Mouse (Mus musculus): ENCODE measurements at regions not wholly inside any gene's neighbourhood (a gene's known extent, or its start where the extent isn't known, plus 50 kb on each side); places are given as distances from the start of the nearest gene placed in this dataset.

DNA sequence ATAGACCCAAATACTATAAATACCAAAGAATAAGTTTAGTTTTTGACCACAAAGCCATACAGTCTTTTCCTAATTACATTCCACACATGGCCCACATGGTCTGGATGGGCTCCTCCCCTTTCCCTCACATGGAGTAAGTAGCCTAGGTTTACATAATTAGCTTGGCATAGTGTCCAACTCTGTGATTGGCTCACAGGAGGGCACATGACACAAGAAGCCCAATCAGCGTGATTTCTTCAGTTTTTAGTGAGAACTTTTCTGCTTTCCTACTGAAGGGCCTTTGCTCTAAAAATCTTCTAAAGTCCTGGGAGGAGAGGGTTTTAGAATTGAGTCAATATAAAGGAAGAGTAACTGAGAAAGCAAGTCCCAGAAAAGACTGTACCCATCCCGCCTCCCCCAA lies 68.4 kb upstream of the Lpp start:
- no peak for TF ChIP-seq CTCF (IDR thresholded peaks at IDR 0.05; ENCODE audit: low read depth)
- TF ChIP-seq EP300 (IDR thresholded peaks at IDR 0.05; ENCODE audit: low read depth): no peak

Data from heart, postnatal 0 days (tissue).